Mouse (Mus musculus) heart, adult 2 months (tissue): ENCODE data around the gene Ehhadh. TPM values are rescaled to one million over a fixed set of nuclear protein-coding genes. Genes with fewer than 3 reads are reported as not detected.

Experiments
- DNase-seq, 2 experiments: peaks; one replicate each; pipeline ENCODE4 v3.0.0; 2021
- H3K27ac ChIP-seq: fragments of 200-600 bp; 2 replicates; pipeline ENCODE4 v1.8.1; 2022
- H3K27me3 ChIP-seq: fragments of 200-500 bp; 2 replicates; pipeline ENCODE4 v1.6.1; 2012; ENCODE audit warnings: mild to moderate bottlenecking, low read length, inconsistent platforms, mixed read lengths; ENCODE audit not compliant: control insufficient read depth, insufficient read depth
- H3K36me3 ChIP-seq: fragments of 200-500 bp; 2 replicates; pipeline ENCODE4 v1.6.1; 2012; ENCODE audit warnings: low read length, inconsistent platforms; ENCODE audit not compliant: control insufficient read depth, insufficient read depth
- H3K4me1 ChIP-seq: fragments of 200-500 bp; 2 replicates; pipeline ENCODE4 v1.6.1; 2011; ENCODE audit warnings: low read length; ENCODE audit not compliant: control insufficient read depth, insufficient read depth
- H3K4me3 ChIP-seq: fragments of 200-600 bp; 2 replicates; pipeline ENCODE4 v1.8.1; 2022
- H3K79me2 ChIP-seq: fragments of 200-500 bp; replicated peaks from 2 replicates; pipeline ENCODE4 v1.6.1; 2012; ENCODE audit warnings: mild to moderate bottlenecking, inconsistent platforms, low read length, moderate library complexity, mixed read lengths; ENCODE audit not compliant: control insufficient read depth, insufficient read depth
- H3K9ac ChIP-seq: fragments of 200-500 bp; 2 replicates; pipeline ENCODE4 v1.6.1; 2012; ENCODE audit warnings: low read depth, mild to moderate bottlenecking, control low read depth, inconsistent platforms, low read length, mixed read lengths
- CTCF ChIP-seq: fragments of 200-600 bp; IDR thresholded peaks from 2 replicates; pipeline ENCODE4 v1.8.1; 2022; ENCODE audit warnings: antibody characterized with exemption, mild to moderate bottlenecking, moderate library complexity
- EP300 ChIP-seq: fragments of 200-500 bp; IDR thresholded peaks from 2 replicates; pipeline ENCODE4 v1.6.1; 2011; ENCODE audit warnings: low read depth, low read length, control low read depth; ENCODE audit not compliant: insufficient read depth
- POLR2A ChIP-seq: fragments of 200-500 bp; IDR thresholded peaks from 2 replicates; pipeline ENCODE4 v1.6.1; 2011; ENCODE audit warnings: mild to moderate bottlenecking, low read depth, low read length, control low read depth; ENCODE audit not compliant: insufficient read depth
- WGBS: fragments of 180-500 bp; shearing (Covaris S2); methylation state at CpG from one replicate; pipeline ENCODE4 v1.1.7; 2018; 5-methylcytosine and 5-hydroxymethylcytosine counted together
- intact Hi-C: fragments of 180-260 bp; cut with DNase I; formaldehyde crosslinking; loops from one replicate; pipeline ENCODE4 v1.15.1; 2025
- polyA plus RNA-seq: library from polyadenylated mRNA; depleted of rRNA; stranded (reverse); fragments of >200 nt; gene quantifications from 2 replicates; pipeline ENCODE4 v1.2.3, GENCODE M21; 2012
- total RNA-seq, 2 experiments: library from RNA; stranded (reverse); gene quantifications; 2 replicates each; pipeline ENCODE4 v1.2.3; 2021

The Ehhadh gene
- total and polyA plus RNA-seq, 3 experiments: 6.6 to 16.9 (median 13.6) TPM

DNA sequence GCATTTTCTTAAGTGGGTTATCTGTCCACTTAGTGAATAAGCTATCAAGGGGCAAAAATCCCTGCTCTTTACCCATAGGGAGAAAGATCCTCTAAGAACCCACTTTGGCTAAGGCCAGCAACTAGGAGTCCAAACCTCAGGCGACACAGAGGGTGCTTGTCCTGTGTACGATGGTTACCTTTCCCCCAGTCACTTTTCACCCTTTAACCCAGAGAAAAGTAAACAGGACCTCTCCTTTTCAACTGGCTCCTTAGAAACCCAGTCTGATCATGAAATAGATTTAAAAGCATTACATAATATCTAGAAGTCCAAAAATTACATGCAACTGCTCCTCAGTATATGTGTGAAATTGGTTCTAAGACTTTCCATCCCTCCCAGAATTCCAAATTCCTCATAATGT lies 4.8 kb downstream of the Ehhadh start:
- Histone ChIP-seq H3K79me2 (no peaks in the 10 kb centered on the region), H3K9ac (no peak overlapping the region), H3K36me3 (no peaks in the 10 kb centered on the region; the same call in 1 of the 2 replicates), H3K27me3 (no peaks in the 10 kb centered on the region), H3K4me3 (no peak overlapping the region), H3K27ac (no peak overlapping the region), H3K4me1 (no peaks in the 10 kb centered on the region)
- no peak for TF ChIP-seq CTCF
- no peak for TF ChIP-seq EP300
- TF ChIP-seq POLR2A: no peak
- 79% methylated on average over 2 of the region's 2 CpGs for WGBS
- intact Hi-C loops: no loop called here
- no peak for DNase-seq

DNA sequence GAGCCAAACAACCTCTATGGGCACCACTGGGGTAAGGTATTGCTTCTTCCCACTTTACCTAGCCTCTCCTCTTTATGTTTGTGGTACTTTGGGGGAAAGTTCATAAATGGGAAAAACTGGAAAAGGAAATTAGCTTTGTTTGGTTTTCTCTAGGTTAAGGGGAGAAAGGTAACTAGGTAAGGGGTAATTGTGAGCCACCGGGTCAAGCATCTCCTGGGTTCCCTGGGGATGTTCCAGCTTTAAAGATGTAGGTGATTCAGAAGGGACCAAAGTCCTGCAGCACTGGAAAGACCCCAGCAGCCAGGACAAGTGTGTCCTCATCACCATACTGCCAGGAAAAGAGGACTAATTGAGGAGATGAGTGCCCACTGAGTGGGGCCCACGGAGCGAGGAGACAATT lies 5.7 kb downstream of the Ehhadh start:
- DNase-seq: no peak
- no peaks in the 10 kb centered on the region for H3K27me3 ChIP-seq
- no peak overlapping the region for H3K4me3 ChIP-seq
- H3K9ac ChIP-seq: no peak overlapping the region
- no peaks in the 10 kb centered on the region; the same call in 1 of the 2 replicates for H3K36me3 ChIP-seq
- H3K4me1 ChIP-seq: no peaks in the 10 kb centered on the region
- no peak overlapping the region for H3K27ac ChIP-seq
- 85% methylated on average over 3 of the region's 3 CpGs for WGBS
- intact Hi-C loops: no loop called here
- TF ChIP-seq POLR2A (no peak), CTCF (no peak), EP300 (no peak)
- no peaks in the 10 kb centered on the region for H3K79me2 ChIP-seq

GRCm38 (mm10) chr16:21781277-21781676 lies 6.3 kb downstream of the Ehhadh start:
- TF ChIP-seq EP300: no peak
- no peak for TF ChIP-seq POLR2A
- TF ChIP-seq CTCF: no peak
- Histone ChIP-seq H3K4me1 (no peaks in the 10 kb centered on the region), H3K36me3 (no peaks in the 10 kb centered on the region; the same call in 1 of the 2 replicates), H3K27me3 (no peaks in the 10 kb centered on the region), H3K4me3 (no peak overlapping the region), H3K9ac (no peak overlapping the region), H3K27ac (no peak overlapping the region), H3K79me2 (no peaks in the 10 kb centered on the region)
- 86% methylated on average over 3 of the region's 3 CpGs for WGBS
- intact Hi-C loops: no loop called here
- no peak for DNase-seq

- Histone ChIP-seq H3K27ac (peak overlapping the region; percentile 54), H3K4me3 (no peak overlapping the region), H3K9ac (no peak overlapping the region), H3K79me2 (no peaks in the 10 kb centered on the region), H3K27me3 (no peaks in the 10 kb centered on the region), H3K4me1 (no peaks in the 10 kb centered on the region), H3K36me3 (no peaks in the 10 kb centered on the region)
- WGBS: 56% methylated on average over 4 of the region's 4 CpGs
- DNase-seq: no peak
- intact Hi-C loops: loop anchor here (10.0 kb wide), 1 partner anchor 346 kb away; no protein-coding TSS in a partner anchor
- no peak for TF ChIP-seq CTCF
- TF ChIP-seq EP300: no peak
- TF ChIP-seq POLR2A: no peak
Measured at GRCm38 (mm10) chr16:21779149-21779548, 8.5 kb downstream of the Ehhadh start.

DNA sequence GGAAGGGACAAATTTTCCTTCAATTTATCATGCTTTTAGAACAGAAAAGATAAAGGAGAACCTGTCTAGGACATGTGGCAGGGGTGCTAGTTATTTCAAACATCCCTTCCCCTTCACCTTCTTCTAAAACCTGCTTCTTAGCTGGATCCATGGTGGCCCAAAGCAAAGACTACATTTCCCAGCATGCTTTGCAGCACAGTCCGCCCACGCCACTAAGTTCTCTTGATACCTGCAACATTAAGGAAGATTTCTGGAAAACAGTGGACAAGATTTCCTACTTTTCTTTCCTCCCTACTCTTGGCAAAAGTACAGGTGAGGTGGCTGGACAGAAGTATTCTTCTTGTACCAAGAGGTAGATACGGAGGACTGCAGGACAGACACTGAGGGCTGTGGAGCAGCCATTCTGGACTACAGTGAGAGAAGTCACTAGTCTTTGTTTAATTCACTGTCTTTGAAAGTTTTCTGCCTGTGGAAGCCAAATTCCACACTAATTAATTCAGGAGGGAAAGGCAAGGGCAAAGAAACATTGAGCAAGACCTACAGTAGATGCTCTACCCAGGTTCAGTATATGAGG lies 9.2 kb downstream of the Ehhadh start:
- no peak for DNase-seq
- 57% methylated on average over 3 of the region's 3 CpGs for WGBS
- TF ChIP-seq POLR2A (no peak), CTCF (no peak), EP300 (no peak)

DNA sequence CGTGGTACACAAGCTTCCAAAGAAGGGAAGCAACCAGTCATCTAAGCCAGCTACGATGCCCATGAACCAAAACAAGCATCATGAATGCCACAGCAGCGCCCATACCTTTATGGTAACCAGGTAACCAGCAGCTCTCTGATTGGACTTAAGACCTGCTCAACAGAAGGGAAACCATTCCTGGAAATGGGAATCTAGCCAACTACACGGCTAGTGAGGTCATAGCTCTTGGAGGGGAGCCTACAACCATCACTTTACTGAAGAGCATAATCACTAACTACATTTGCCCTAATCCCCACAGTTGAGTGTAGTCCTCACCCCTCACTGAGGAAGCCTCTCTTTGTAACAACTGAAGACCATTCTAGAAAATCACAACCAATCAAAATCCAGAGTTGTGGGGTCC lies 12.9 kb downstream of the Ehhadh start:
- H3K9ac ChIP-seq: no peak overlapping the region
- WGBS: 75% methylated on average over 4 of the region's 4 CpGs
- H3K27ac ChIP-seq: no peak overlapping the region
- no peak overlapping the region for H3K4me3 ChIP-seq
- intact Hi-C loops: loop anchor here (10.0 kb wide), 1 partner anchor 350 kb away; no protein-coding TSS in a partner anchor
- no peak for DNase-seq
- no peak for TF ChIP-seq EP300
- TF ChIP-seq POLR2A: no peak
- H3K36me3 ChIP-seq: no peaks in the 10 kb centered on the region
- no peaks in the 10 kb centered on the region for H3K4me1 ChIP-seq
- H3K79me2 ChIP-seq: no peaks in the 10 kb centered on the region
- H3K27me3 ChIP-seq: no peaks in the 10 kb centered on the region

More for the DNA sequence above, 9.2 kb downstream of the Ehhadh start:
- no peaks in the 10 kb centered on the region for H3K36me3 ChIP-seq
- intact Hi-C loops: loop anchor here (10.0 kb wide), 1 partner anchor 346 kb away; no protein-coding TSS in a partner anchor
- H3K79me2 ChIP-seq: no peaks in the 10 kb centered on the region
- peak overlapping the region; percentile 30; the same call in 1 of the 2 replicates for H3K4me3 ChIP-seq
- no peaks in the 10 kb centered on the region for H3K4me1 ChIP-seq
- H3K27ac ChIP-seq: peak overlapping the region; percentile 1
- H3K9ac ChIP-seq: no peak overlapping the region
- no peaks in the 10 kb centered on the region for H3K27me3 ChIP-seq
